Mouse (Mus musculus): ENCODE results near the gene Fbn1. TPM values are rescaled to one million over a fixed set of nuclear protein-coding genes. Genes with fewer than 3 reads are reported as not detected.

The Fbn1 gene
- total and polyA plus RNA-seq, 2 experiments from 2014 or later, result 1.6 to 20.1 TPM

GRCm38 (mm10) chr2:125428811-125429438 lies 78.9 kb downstream of the Fbn1 start:
- no peaks in the 10 kb centered on the region for H3K36me3 ChIP-seq (ENCODE audit: insufficient read depth, low read length)
- DNase-seq (ENCODE audit: low spot score), result no peak
- H3K4me1 ChIP-seq (ENCODE audit: insufficient read depth, low read length), result no peaks in the 10 kb centered on the region
- WGBS, result 83% methylated on average over 10 of the region's 10 CpGs
- H3K9me3 ChIP-seq (ENCODE audit: low read length), result no peaks in the 10 kb centered on the region
- no peak overlapping the region for H3K9ac ChIP-seq (replicated peaks; ENCODE audit: low read length, poor library complexity, severe bottlenecking)
- H3K4me2 ChIP-seq (ENCODE audit: low read depth, low read length, poor library complexity, severe bottlenecking), result no peak overlapping the region
- H3K27ac ChIP-seq (ENCODE audit: low read depth, low read length), result no peak overlapping the region
- no peaks in the 10 kb centered on the region for H3K27me3 ChIP-seq (ENCODE audit: insufficient read depth, low read length)
- no peak for TF ChIP-seq CTCF (IDR thresholded peaks at IDR 0.05)
- H3K4me3 ChIP-seq (ENCODE audit: low read depth, low read length), result no peak overlapping the region
- ATAC-seq (ENCODE audit: low FRiP score), result no peak

GRCm38 (mm10) chr2:125420604-125421003 lies 87.2 kb downstream of the Fbn1 start:
- H3K9ac ChIP-seq (replicated peaks; ENCODE audit: low read length, poor library complexity, severe bottlenecking), result no peak overlapping the region
- H3K4me1 ChIP-seq (ENCODE audit: insufficient read depth, low read length), result no peaks in the 10 kb centered on the region
- H3K27me3 ChIP-seq (ENCODE audit: insufficient read depth, low read length), result no peaks in the 10 kb centered on the region
- ATAC-seq (ENCODE audit: low FRiP score), result no peak
- no peaks in the 10 kb centered on the region for H3K9me3 ChIP-seq (ENCODE audit: low read length)
- 82% methylated on average over 9 of the region's 9 CpGs for WGBS
- no peak for TF ChIP-seq CTCF (IDR thresholded peaks at IDR 0.05)
- H3K4me3 ChIP-seq (ENCODE audit: low read depth, low read length), result no peak overlapping the region
- no peak overlapping the region for H3K4me2 ChIP-seq (ENCODE audit: low read depth, low read length, poor library complexity, severe bottlenecking)
- no peak overlapping the region for H3K27ac ChIP-seq (ENCODE audit: low read depth, low read length)
- DNase-seq (ENCODE audit: low spot score), result no peak
- H3K36me3 ChIP-seq (ENCODE audit: insufficient read depth, low read length), result no peaks in the 10 kb centered on the region

GRCm38 (mm10) chr2:125419681-125420080 lies 88.1 kb downstream of the Fbn1 start:
- DNase-seq (ENCODE audit: low spot score) (no peak), ATAC-seq (ENCODE audit: low FRiP score) (no peak)
- Histone ChIP-seq H3K27ac (ENCODE audit: low read depth, low read length) (no peak overlapping the region), H3K4me3 (ENCODE audit: low read depth, low read length) (no peak overlapping the region), H3K27me3 (ENCODE audit: insufficient read depth, low read length) (no peaks in the 10 kb centered on the region), H3K4me2 (ENCODE audit: low read depth, low read length, poor library complexity, severe bottlenecking) (no peak overlapping the region), H3K9ac (replicated peaks; ENCODE audit: low read length, poor library complexity, severe bottlenecking) (no peak overlapping the region), H3K36me3 (ENCODE audit: insufficient read depth, low read length) (no peaks in the 10 kb centered on the region), H3K4me1 (ENCODE audit: insufficient read depth, low read length) (no peaks in the 10 kb centered on the region), H3K9me3 (ENCODE audit: low read length) (no peaks in the 10 kb centered on the region)
- 80% methylated on average over 4 of the region's 4 CpGs for WGBS
- no peak for TF ChIP-seq CTCF (IDR thresholded peaks at IDR 0.05)

GRCm38 (mm10) chr2:125418546-125418945 lies 89.2 kb downstream of the Fbn1 start:
- no peaks in the 10 kb centered on the region for H3K9me3 ChIP-seq (ENCODE audit: low read length)
- WGBS, result 90% methylated on average over 4 of the region's 4 CpGs
- no peak overlapping the region for H3K9ac ChIP-seq (replicated peaks; ENCODE audit: low read length, poor library complexity, severe bottlenecking)
- no peaks in the 10 kb centered on the region for H3K27me3 ChIP-seq (ENCODE audit: insufficient read depth, low read length)
- no peak for DNase-seq (ENCODE audit: low spot score)
- H3K4me1 ChIP-seq (ENCODE audit: insufficient read depth, low read length), result no peaks in the 10 kb centered on the region
- H3K4me3 ChIP-seq (ENCODE audit: low read depth, low read length), result no peak overlapping the region
- H3K27ac ChIP-seq (ENCODE audit: low read depth, low read length), result no peak overlapping the region
- no peaks in the 10 kb centered on the region for H3K36me3 ChIP-seq (ENCODE audit: insufficient read depth, low read length)
- ATAC-seq (ENCODE audit: low FRiP score), result no peak
- no peak for TF ChIP-seq CTCF (IDR thresholded peaks at IDR 0.05)
- H3K4me2 ChIP-seq (ENCODE audit: low read depth, low read length, poor library complexity, severe bottlenecking), result no peak overlapping the region

- H3K27me3 ChIP-seq (ENCODE audit: insufficient read depth, low read length), result no peaks in the 10 kb centered on the region
- WGBS, result 88% methylated on average over 10 of the region's 10 CpGs
- no peak overlapping the region for H3K4me2 ChIP-seq (ENCODE audit: low read depth, low read length, poor library complexity, severe bottlenecking)
- no peaks in the 10 kb centered on the region; the same call in 1 of the 2 replicates for H3K36me3 ChIP-seq (ENCODE audit: insufficient read depth, low read length)
- no peak overlapping the region for H3K27ac ChIP-seq (ENCODE audit: low read depth, low read length)
- no peak for TF ChIP-seq CTCF (IDR thresholded peaks at IDR 0.05)
- H3K4me1 ChIP-seq (ENCODE audit: insufficient read depth, low read length), result no peaks in the 10 kb centered on the region
- no peak overlapping the region for H3K4me3 ChIP-seq (ENCODE audit: low read depth, low read length)
- no peak overlapping the region for H3K9ac ChIP-seq (replicated peaks; ENCODE audit: low read length, poor library complexity, severe bottlenecking)
- no peaks in the 10 kb centered on the region for H3K9me3 ChIP-seq (ENCODE audit: low read length)
- DNase-seq (ENCODE audit: low spot score), result no peak
- no peak for ATAC-seq (ENCODE audit: low FRiP score)
Measured at GRCm38 (mm10) chr2:125416541-125417245, 91.1 kb downstream of the Fbn1 start.

GRCm38 (mm10) chr2:125412351-125412750 lies 95.4 kb downstream of the Fbn1 start:
- H3K4me1 ChIP-seq (ENCODE audit: insufficient read depth, low read length), result no peaks in the 10 kb centered on the region
- TF ChIP-seq CTCF (IDR thresholded peaks at IDR 0.05), result no peak
- H3K9me3 ChIP-seq (ENCODE audit: low read length), result no peaks in the 10 kb centered on the region
- DNase-seq (ENCODE audit: low spot score) (no peak), ATAC-seq (ENCODE audit: low FRiP score) (no peak)
- no peaks in the 10 kb centered on the region; the same call in 1 of the 2 replicates for H3K36me3 ChIP-seq (ENCODE audit: insufficient read depth, low read length)
- H3K27me3 ChIP-seq (ENCODE audit: insufficient read depth, low read length), result no peaks in the 10 kb centered on the region
- no peak overlapping the region for H3K4me3 ChIP-seq (ENCODE audit: low read depth, low read length)
- 97% methylated on average over 15 of the region's 15 CpGs for WGBS
- no peak overlapping the region for H3K4me2 ChIP-seq (ENCODE audit: low read depth, low read length, poor library complexity, severe bottlenecking)
- H3K27ac ChIP-seq (ENCODE audit: low read depth, low read length), result no peak overlapping the region
- no peak overlapping the region for H3K9ac ChIP-seq (replicated peaks; ENCODE audit: low read length, poor library complexity, severe bottlenecking)

All from midbrain, postnatal 0 days (tissue).